ENCODE assay signal across 7 mouse cellular contexts in the genomic region with DNA sequence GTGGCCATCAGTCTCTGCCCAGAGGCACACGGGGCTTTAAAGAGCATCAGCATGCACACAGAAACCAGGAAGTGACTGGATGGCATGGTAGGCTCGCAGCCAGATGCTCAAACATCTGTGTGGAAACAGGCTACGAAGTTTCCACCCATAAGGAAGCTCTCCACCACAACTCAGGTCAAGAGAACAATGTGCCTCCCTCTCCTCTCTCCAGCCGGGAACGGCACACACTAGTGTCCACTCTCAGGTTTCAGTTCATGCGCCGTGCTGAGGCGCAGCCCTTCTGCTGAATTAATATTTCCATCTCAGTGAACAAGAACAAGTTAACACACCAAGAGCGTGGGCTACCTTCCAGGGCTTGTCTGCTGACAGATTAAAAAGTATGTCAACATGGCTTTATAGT.
DNase-seq lines count a peak whose midpoint lies in the region; ATAC-seq and TF ChIP-seq lines count a peak whose summit lies in the region.

No protein-coding gene starts in this region.

- peak overlapping the region; percentile 6; the same call in 1 of the 2 replicates for H3K4me3 ChIP-seq in bone marrow macrophage, adult 2 months (ENCODE audit: insufficient read depth, low read length)
- no peak overlapping the region for H3K4me3 ChIP-seq in forebrain, postnatal 0 days (ENCODE audit: low read depth, low read length)

- 0 out of 2 replicates have a peak, but pooled peaks cover 4% of the 10 kb centered on the region for H3K4me1 ChIP-seq in bone marrow macrophage, adult 2 months (ENCODE audit: control insufficient read depth, insufficient read depth, low read length)
- H3K4me1 ChIP-seq in forebrain, postnatal 0 days (ENCODE audit: insufficient read depth), result no peaks in the 10 kb centered on the region

- H3K36me3 ChIP-seq in forebrain, postnatal 0 days (ENCODE audit: insufficient read depth), result no peaks in the 10 kb centered on the region

- H3K9me3 ChIP-seq in forebrain, postnatal 0 days (ENCODE audit: low read length), result no peaks in the 10 kb centered on the region

- H3K27ac ChIP-seq in bone marrow macrophage, adult 2 months (ENCODE audit: insufficient read depth, low read depth, low read length), result no peak overlapping the region
- no peak overlapping the region for H3K27ac ChIP-seq in forebrain, postnatal 0 days (ENCODE audit: low read depth, low read length)

- no peak overlapping the region for H3K9ac ChIP-seq in forebrain, postnatal 0 days

- H3K27me3 ChIP-seq in forebrain, postnatal 0 days (ENCODE audit: insufficient read depth, low read length), result no peaks in the 10 kb centered on the region

- TF ChIP-seq POLR2A in bone marrow macrophage, adult 2 months (IDR thresholded peaks at IDR 0.05; ENCODE audit: borderline replicate concordance, low read depth, low read length), result no peak

- 18% methylated on average over 9 of the region's 9 CpGs for WGBS in forebrain, postnatal 0 days

- H3K4me2 ChIP-seq in forebrain, postnatal 0 days (ENCODE audit: low read depth), result 0 out of 2 replicates have a peak overlapping the region, but pooled peaks have one; percentile 15

- DNase-seq in 416B (ENCODE audit: low read depth), result peak; percentile 20
- no peak for DNase-seq in forebrain, postnatal 0 days
- peak; percentile 65 to 66 for DNase-seq in kidney, postnatal 25 days
- DNase-seq in adrenal gland, adult 18-20 months (ENCODE audit: low spot score in 2 of 2), result no peak

- TF ChIP-seq CTCF in bone marrow macrophage, adult 2 months (IDR thresholded peaks at IDR 0.05; ENCODE audit: low read depth, low read length), result no peak
- TF ChIP-seq CTCF in forebrain, postnatal 0 days (IDR thresholded peaks at IDR 0.05; ENCODE audit: low read depth), result no peak

- no peak; the same call in 1 of the 2 replicates for ATAC-seq in forebrain, postnatal 0 days
- no peak for ATAC-seq in erythroid progenitor cell, adult 5-6 weeks (replicated peaks; ENCODE audit: low FRiP score, poor library complexity, severe bottlenecking)
- ATAC-seq in activated CD4-positive, CD25-positive, alpha-beta regulatory T cell, adult 4 months, result no peak

Comparison
In these comparisons a context has a peak if more than half of its experiments do, and no peak if none do; other contexts are left out.
1. DNase-seq: peak in 416B (single experiment) and kidney, postnatal 25 days (2 of 2); none in forebrain, postnatal 0 days (single experiment) and adrenal gland, adult 18-20 months (0 of 2).